Mouse (Mus musculus): ENCODE measurements around the gene Krt4.

Krt4 gene

DNA sequence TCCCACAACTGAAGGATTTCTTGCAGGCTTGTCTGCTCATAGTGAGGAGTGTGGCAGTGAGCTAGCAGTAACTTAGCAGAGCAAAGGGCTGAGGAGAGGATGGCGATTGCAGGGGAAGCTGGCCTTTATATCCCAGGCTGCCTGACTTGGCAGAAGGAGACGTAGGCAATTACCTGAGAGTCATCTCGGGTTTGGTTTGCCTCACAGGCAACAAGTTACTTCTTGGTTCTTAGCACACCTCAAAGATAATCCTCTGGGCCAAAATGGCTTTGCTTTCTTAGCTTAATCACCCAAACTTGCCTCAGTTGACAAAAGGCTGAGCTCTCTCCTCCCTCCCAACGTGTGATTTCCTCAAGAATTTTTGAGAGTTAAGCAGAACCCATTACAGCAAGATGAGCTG is 31.7 kb downstream of the Krt4 start, which contains the start of gene Krt76:
Krt76 (minus strand) TSS at position 101 of the 400 bp plus-strand sequence.
- no peak for DNase-seq (ENCODE audit: low read depth, low spot score)

GRCm38 (mm10) chr15:101879776-101880175 is 44.8 kb downstream of the Krt4 start:
- no peak for DNase-seq (ENCODE audit: low read depth, low spot score)

DNA sequence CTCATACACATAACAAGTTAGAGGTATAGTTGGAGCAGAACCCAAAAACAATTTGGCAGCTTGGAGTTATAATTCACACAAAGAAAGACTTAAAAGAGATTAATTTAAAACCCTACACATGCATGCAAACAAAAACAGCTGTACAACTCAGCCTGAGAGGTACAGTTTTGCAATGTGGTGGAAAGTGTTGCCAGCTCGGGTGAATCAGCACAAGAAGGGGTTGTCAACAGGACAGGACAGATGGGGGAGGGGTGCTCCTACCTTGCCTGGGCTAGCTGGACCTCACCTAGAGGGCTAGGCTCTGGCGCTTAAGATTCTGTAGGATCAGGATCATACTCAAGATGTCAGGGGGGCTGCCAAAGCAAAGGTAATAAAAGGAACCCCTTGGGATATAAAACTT is 46.5 kb downstream of the Krt4 start:
- DNase-seq (ENCODE audit: low read depth, low spot score), result no peak

- no peak for DNase-seq (ENCODE audit: low read depth, low spot score)
Observed at GRCm38 (mm10) chr15:101874383-101874782, 50.2 kb downstream of the Krt4 start.

DNA sequence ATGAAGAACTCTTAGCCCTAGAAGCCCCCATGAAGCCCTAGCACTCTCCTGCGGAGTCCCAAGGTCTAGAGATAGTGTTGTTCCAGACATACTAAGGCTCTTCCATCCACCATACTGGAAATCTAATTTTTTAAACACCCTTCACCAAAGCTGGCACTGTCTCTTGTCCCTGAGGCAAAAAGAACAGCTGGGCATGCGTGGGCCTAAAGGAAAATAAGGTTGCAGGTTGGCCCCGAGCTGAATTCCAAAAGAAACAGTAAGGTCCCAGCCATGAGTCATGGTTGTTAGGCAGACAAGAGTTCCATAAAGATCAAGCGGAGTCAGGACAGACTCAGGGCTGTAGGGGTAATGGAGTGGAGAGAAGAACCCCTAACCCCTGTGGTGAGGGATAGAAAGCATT is 51.3 kb downstream of the Krt4 start:
- DNase-seq (ENCODE audit: low read depth, low spot score), result no peak

DNA sequence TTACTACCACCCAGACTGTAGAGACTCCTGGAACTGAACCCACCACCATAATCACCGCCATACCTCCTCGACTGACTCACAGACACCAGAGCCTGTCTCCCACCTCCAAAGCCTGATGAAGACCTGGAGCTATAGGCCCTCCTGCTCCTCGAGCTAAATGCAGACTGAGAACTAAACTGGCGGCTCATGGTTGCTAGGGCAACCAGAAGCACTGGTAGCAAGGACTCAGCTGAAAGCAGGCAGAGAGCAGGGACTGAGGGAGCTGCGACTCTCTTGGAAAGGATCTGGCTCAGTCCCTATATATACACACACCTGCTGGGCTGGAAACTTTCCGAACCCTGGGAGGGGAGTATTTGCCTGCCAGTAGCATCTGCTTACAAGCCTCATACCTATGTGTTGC is 55.1 kb downstream of the Krt4 start, which contains the start of gene Krt77:
Krt77 (minus strand) TSS at position 275 of the 400 bp plus-strand sequence.
- no peak for DNase-seq (ENCODE audit: low read depth, low spot score)

Data from WW6 (cell line).